Mouse (Mus musculus) c-Kit-negative CD71-positive TER-119-positive erythroid progenitor cells, embryonic 14.5 days (primary cell): Measurements from ENCODE around the gene Nr1h2.

ENCODE experiments used
- DNase-seq: peaks from one replicate; pipeline ENCODE4 v3.0.0-alpha.2; 2013; ENCODE audit warnings: low read depth, low spot score

Gene Nr1h2

GRCm38 (mm10) chr7:44529518-44529917 lies 24.2 kb downstream of the Nr1h2 start:
- DNase-seq: no peak

GRCm38 (mm10) chr7:44527483-44528398 lies 26.0 kb downstream of the Nr1h2 start:
- DNase-seq: peak; percentile 51

GRCm38 (mm10) chr7:44526414-44527154 lies 27.2 kb downstream of the Nr1h2 start:
- no peak for DNase-seq

GRCm38 (mm10) chr7:44525126-44525832 lies 28.5 kb downstream of the Nr1h2 start:
- DNase-seq: no peak

- DNase-seq: no peak
Observed at GRCm38 (mm10) chr7:44524502-44524901, 29.2 kb downstream of the Nr1h2 start, which contains the start of gene Mybpc2. Mybpc2 (minus strand) TSS chr7:44524656.

GRCm38 (mm10) chr7:44523056-44523455 lies 30.7 kb downstream of the Nr1h2 start:
- DNase-seq: no peak

- no peak for DNase-seq
Observed at GRCm38 (mm10) chr7:44521710-44522109, 32.0 kb downstream of the Nr1h2 start.

GRCm38 (mm10) chr7:44520990-44521389 lies 32.8 kb downstream of the Nr1h2 start:
- DNase-seq: no peak

GRCm38 (mm10) chr7:44519240-44519913 lies 34.4 kb downstream of the Nr1h2 start:
- no peak for DNase-seq

- no peak for DNase-seq
Observed at GRCm38 (mm10) chr7:44507491-44507890, 46.3 kb downstream of the Nr1h2 start.

- peak; percentile 54 for DNase-seq
Observed at GRCm38 (mm10) chr7:44501563-44502115, 52.1 kb downstream of the Nr1h2 start.

GRCm38 (mm10) chr7:44500046-44500445 lies 53.7 kb downstream of the Nr1h2 start:
- no peak for DNase-seq
